Mouse (Mus musculus) heart, embryonic 15.5 days (tissue): Measurements from ENCODE around the gene Atp11a. TPM values are rescaled to one million over a fixed set of nuclear protein-coding genes. Genes with fewer than 3 reads are reported as not detected.

Experiments used
- ATAC-seq: fragments of 200-750 bp; cut with Nextera tagmentation; replicated peaks from 2 replicates; pipeline ENCODE4 v1.8.0; 2017; ENCODE audit warnings: low read depth, moderate TSS enrichment; ENCODE audit not compliant: insufficient number of reproducible peaks, insufficient read depth, low FRiP score
- H3K27ac ChIP-seq: fragments of 300-500 bp; sonication (generic); 2 replicates; pipeline ENCODE4 v1.5.1; 2015; ENCODE audit warnings: mild to moderate bottlenecking, inconsistent platforms
- H3K27me3 ChIP-seq: fragments of 300-500 bp; sonication (generic); 2 replicates; pipeline ENCODE4 v1.6.1; 2015; ENCODE audit warnings: inconsistent platforms
- H3K36me3 ChIP-seq: fragments of 300-500 bp; sonication (generic); 2 replicates; pipeline ENCODE4 v1.6.1; 2015; ENCODE audit warnings: mild to moderate bottlenecking, inconsistent platforms
- H3K4me1 ChIP-seq: fragments of 300-500 bp; sonication (generic); replicated peaks from 2 replicates; pipeline ENCODE4 v1.6.1; 2015; ENCODE audit warnings: inconsistent platforms
- H3K4me2 ChIP-seq: fragments of 300-500 bp; sonication (generic); 2 replicates; pipeline ENCODE4 v1.6.1; 2015; ENCODE audit warnings: inconsistent platforms, mild to moderate bottlenecking, moderate library complexity
- H3K4me3 ChIP-seq: fragments of 300-500 bp; sonication (generic); 2 replicates; pipeline ENCODE4 v1.5.1; 2015; ENCODE audit warnings: mild to moderate bottlenecking, inconsistent platforms
- H3K9ac ChIP-seq: fragments of 300-500 bp; sonication (generic); 2 replicates; pipeline ENCODE4 v1.6.1; 2015; ENCODE audit warnings: mild to moderate bottlenecking, inconsistent platforms
- H3K9me3 ChIP-seq: fragments of 300-500 bp; sonication (generic); replicated peaks from 2 replicates; pipeline ENCODE4 v1.6.1; 2016; ENCODE audit warnings: inconsistent platforms
- WGBS: fragments of 180-500 bp; shearing (Covaris S2); methylation state at CpG from one replicate; pipeline ENCODE4 v1.1.7; 2015; ENCODE audit warnings: mixed read lengths; 5-methylcytosine and 5-hydroxymethylcytosine counted together
- polyA plus RNA-seq: library from polyadenylated mRNA; unstranded; fragments of >200 nt; fragmentation: Nextera tagmentation; extraction: Ambion mirVana; gene quantifications from 2 replicates; pipeline ENCODE4 v1.2.1, GENCODE M21; 2015

The Atp11a gene
- polyA plus RNA-seq, 1 experiment from 2014 or later = 14.1 TPM

DNA sequence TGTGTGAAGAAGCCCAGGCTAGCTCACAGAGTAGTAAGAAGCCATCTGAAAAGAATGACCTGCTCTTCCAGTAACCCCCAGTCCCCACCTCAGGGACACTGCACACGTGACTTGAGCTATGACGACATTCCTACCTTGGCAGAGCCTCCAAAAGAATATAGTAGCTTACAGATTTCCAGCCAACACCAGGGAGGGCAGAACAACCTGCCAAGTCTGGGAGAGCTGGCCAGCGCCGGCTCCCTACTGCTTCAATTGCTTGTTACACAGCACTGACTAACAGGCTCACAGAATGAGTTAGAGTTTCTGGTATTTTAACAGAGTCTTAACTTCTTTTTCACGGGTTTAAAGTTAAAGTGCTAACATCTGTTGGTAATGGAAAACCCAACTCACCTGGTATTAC, 2.7 kb upstream of the Atp11a start:
- H3K4me3 ChIP-seq = no peak overlapping the region
- no peak overlapping the region for H3K9ac ChIP-seq
- no peaks in the 10 kb centered on the region for H3K9me3 ChIP-seq
- no peaks in the 10 kb centered on the region for H3K36me3 ChIP-seq
- no peak for ATAC-seq
- no peaks in the 10 kb centered on the region for H3K27me3 ChIP-seq
- H3K27ac ChIP-seq = no peak overlapping the region
- WGBS = 64% methylated on average over 5 of the region's 5 CpGs
- H3K4me1 ChIP-seq = peaks cover 28% of the 10 kb centered on the region
- H3K4me2 ChIP-seq = no peak overlapping the region

DNA sequence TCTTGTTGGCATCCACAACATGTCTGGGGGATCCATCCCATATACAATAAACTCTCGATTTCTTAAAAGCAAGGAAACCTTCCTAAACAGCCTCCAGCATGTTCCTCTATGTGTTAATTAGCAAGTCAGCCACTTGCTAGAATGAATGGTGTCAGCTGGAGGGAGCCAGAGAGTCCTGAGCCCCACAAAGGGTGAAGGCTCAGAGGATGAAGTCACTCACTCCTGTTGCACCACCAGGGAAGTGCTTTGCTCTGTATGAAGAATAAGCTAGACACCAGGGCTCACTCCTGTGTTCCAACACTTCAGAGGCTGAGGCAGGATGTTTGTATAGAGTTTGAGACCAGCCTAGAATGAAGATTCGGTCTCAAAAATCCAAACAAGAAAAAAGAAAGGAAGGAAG, 1.5 kb upstream of the Atp11a start:
- Histone ChIP-seq H3K9ac (no peak overlapping the region), H3K4me3 (no peak overlapping the region), H3K27me3 (no peaks in the 10 kb centered on the region), H3K36me3 (no peaks in the 10 kb centered on the region), H3K27ac (peak overlapping the region; percentile 86), H3K4me2 (no peak overlapping the region), H3K4me1 (peaks cover 35% of the 10 kb centered on the region), H3K9me3 (no peaks in the 10 kb centered on the region)
- 45% methylated on average over 2 of the region's 2 CpGs for WGBS
- 0 out of 2 replicates have a peak, but pooled peaks have one; percentile 16 for ATAC-seq

DNA sequence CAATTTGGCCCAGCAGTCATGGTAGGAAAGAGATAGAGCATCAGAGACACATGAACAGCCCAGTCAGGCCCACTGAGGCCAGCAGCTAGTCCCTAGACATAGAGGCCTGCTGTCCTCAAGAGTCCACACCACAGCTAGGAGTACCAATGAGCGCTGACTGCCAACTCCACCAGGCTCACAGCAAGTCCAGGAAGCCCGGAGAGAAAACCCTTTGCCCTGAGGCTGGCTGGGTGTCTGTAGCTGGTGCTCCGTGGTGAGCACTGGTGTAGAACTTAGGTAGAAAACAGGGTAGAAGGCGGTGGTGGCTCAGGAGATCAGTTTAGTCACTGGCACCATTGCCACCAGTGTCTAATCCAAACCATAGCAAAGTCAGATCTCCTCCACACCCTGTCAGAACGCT, 988 bp upstream of the Atp11a start:
- H3K27me3 ChIP-seq = no peaks in the 10 kb centered on the region
- H3K9ac ChIP-seq = no peak overlapping the region
- H3K27ac ChIP-seq = peak overlapping the region; percentile 86
- H3K36me3 ChIP-seq = no peaks in the 10 kb centered on the region
- H3K4me3 ChIP-seq = no peak overlapping the region
- no peak overlapping the region for H3K4me2 ChIP-seq
- no peaks in the 10 kb centered on the region for H3K9me3 ChIP-seq
- no peak for ATAC-seq
- peaks cover 35% of the 10 kb centered on the region for H3K4me1 ChIP-seq
- 83% methylated on average over 5 of the region's 5 CpGs for WGBS

DNA sequence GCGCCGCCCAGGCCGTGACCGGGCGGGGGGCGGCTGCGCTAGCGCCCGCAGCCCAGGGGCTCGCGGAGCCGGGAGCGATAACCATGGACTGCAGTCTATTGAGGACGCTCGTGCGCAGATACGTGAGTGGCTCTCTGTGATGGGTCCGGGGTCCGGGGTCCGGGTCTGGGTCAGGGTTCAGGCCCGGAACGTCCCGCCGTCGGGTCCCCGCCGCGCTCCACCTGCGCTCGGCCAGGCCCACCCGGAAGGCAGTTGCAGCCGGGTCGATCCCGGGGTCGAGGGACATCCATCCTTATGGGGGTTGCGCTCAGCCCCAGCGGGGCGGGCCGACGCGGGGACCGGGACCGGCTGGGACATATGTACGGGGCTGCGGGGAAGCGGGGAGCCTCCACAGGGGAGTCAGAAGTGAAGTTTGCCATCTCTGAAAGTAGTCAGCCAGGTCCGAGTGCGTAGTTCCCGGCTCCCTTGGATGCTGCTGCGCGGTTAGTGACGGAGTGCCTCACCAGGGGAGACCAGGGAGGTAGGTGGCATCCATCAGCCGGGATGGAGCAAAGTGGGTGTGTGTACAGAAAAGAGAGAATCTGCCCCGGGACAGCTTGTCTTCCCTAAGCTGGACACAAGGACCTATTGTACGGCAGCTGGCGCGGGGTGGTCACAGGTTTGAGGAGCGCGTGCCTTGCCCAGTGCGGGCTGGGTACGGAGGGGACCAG, 572 bp downstream of the Atp11a start:
- ATAC-seq = peak; percentile 25
- Histone ChIP-seq H3K4me3 (peak overlapping the region; percentile 84), H3K27ac (peak overlapping the region; percentile 86), H3K9me3 (no peaks in the 10 kb centered on the region), H3K36me3 (no peaks in the 10 kb centered on the region), H3K4me1 (peaks cover 42% of the 10 kb centered on the region), H3K9ac (peak overlapping the region; percentile 97), H3K27me3 (no peaks in the 10 kb centered on the region), H3K4me2 (peak overlapping the region; percentile 94)
- WGBS = under 1% methylated on average over 60 of the region's 61 CpGs

DNA sequence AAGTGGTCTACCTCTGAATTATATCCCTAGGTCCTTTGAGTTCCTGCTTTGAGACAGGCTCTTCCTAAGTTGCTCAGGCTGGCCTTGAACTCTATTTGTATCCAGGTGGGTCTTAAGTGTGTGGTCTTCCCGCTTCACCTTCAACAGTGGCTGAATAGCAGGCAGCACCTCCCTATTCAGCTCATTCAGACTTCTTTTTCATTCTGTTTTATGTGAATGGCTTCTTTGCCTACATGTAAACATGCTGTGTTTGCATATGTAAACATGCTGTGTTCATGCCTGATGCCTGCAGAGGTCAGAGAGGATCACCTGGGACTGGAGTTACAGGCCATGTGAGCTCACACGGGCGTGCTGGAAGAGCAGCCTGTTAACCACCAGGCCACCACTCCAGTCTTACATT, 3.1 kb downstream of the Atp11a start:
- H3K4me1 ChIP-seq = peaks cover 63% of the 10 kb centered on the region
- H3K27me3 ChIP-seq = no peaks in the 10 kb centered on the region
- ATAC-seq = no peak
- no peaks in the 10 kb centered on the region for H3K36me3 ChIP-seq
- 88% methylated on average over 3 of the region's 3 CpGs for WGBS
- H3K4me3 ChIP-seq = no peak overlapping the region
- H3K9ac ChIP-seq = no peak overlapping the region
- H3K9me3 ChIP-seq = no peaks in the 10 kb centered on the region
- H3K4me2 ChIP-seq = no peak overlapping the region
- no peak overlapping the region for H3K27ac ChIP-seq

DNA sequence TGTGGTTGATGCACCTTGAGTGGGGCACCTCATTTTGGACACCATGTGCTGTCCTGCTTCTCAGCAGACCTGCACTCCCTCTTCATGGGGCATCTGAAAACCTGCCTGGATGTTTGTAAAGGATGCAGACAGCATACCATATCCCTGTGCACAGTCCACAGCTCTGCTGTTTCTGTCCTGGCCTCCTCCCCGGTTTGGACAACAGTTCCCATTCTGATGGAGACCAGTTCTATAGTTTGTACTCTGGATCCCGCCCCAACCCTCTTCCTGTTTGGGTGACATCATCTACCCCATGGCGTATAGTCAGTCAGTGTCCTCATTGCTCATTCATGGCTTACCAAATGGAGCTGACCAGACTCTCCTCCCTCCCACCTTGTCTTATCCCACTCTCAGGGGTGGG, 5.1 kb downstream of the Atp11a start:
- Histone ChIP-seq H3K4me2 (no peak overlapping the region), H3K4me1 (peaks cover 51% of the 10 kb centered on the region), H3K4me3 (no peak overlapping the region), H3K9me3 (no peaks in the 10 kb centered on the region), H3K9ac (no peak overlapping the region), H3K27me3 (no peaks in the 10 kb centered on the region), H3K36me3 (no peaks in the 10 kb centered on the region), H3K27ac (no peak overlapping the region)
- 62% methylated on average over 3 of the region's 3 CpGs for WGBS
- ATAC-seq = no peak

DNA sequence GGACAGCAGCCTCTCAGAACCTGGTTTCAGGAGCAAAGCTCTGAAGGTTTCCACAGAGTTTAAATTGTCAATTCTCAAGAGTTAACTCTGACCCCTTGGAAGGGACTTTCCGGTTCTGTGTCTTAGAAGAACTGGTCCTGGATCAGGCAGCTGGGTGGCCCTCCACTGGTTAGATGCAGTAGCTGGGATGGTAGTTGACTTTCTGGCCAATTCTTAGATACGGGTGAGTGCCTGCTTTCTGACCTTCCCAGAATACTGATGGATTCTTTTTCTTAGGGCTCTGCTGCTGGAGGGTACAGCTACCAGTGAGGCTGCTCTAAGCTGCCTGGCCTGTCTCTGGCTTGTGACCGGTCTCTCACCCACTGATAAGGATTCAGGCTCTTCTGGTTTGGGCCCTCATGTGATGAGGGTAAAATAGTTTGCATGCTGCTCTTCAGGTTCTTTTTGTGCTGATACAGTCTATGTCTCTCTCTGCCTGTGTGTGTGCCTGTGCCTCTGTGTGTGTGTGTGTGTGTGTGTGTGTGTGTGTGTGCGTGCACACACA, 6.8 kb downstream of the Atp11a start:
- no peaks in the 10 kb centered on the region for H3K36me3 ChIP-seq
- peak overlapping the region; percentile 2; the same call in 1 of the 2 replicates for H3K4me2 ChIP-seq
- no peak overlapping the region for H3K9ac ChIP-seq
- WGBS = 57% methylated on average over 4 of the region's 4 CpGs
- ATAC-seq = peak; percentile 53; the same call in 1 of the 2 replicates
- H3K9me3 ChIP-seq = no peaks in the 10 kb centered on the region
- peak overlapping the region; percentile 58 for H3K27ac ChIP-seq
- H3K4me1 ChIP-seq = peaks cover 40% of the 10 kb centered on the region
- no peak overlapping the region for H3K4me3 ChIP-seq
- no peaks in the 10 kb centered on the region for H3K27me3 ChIP-seq

DNA sequence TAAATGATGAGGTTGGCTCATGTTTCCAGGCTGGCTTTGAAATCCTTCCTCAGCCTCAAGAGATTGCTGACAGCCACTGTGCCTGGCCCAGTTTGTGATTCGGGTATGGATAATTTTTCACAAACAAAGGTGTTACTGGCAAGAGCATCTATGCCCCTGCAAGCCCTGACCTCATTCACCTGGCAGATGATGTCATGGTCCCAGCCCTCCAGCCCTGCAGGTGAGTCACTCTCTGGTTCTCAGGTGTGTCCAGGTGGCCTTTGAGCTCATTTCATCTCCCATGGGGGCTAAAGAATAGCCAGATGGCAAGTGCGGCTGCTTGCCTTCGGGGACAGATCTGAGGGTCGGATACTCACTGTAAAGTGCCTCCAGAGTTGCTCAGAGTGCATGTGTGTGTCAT, 8.2 kb downstream of the Atp11a start:
- Histone ChIP-seq H3K9me3 (no peaks in the 10 kb centered on the region), H3K27me3 (no peaks in the 10 kb centered on the region), H3K9ac (no peak overlapping the region), H3K36me3 (no peaks in the 10 kb centered on the region), H3K4me2 (no peak overlapping the region), H3K4me3 (no peak overlapping the region), H3K27ac (no peak overlapping the region), H3K4me1 (peaks cover 32% of the 10 kb centered on the region)
- no peak for ATAC-seq
- WGBS = 89% methylated on average over 4 of the region's 4 CpGs

DNA sequence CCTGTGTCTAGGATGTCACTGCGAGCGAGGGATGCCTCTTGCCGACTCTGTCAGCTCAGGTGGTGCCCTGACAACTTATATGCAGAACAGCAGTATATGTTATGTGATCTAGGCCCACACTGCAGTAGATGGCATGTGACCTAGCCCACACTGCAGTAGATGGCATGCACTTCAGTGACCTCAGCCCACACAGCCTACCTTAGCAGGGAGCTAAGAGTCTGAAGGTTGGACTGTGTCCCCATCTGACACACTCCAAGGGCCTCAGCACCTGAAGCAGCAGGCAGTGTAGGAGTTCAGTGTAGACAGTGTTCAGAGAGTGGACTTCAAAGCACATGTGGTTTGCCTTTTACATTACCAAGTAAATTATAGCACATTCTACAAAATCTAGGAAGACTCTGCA, 10.4 kb downstream of the Atp11a start:
- Histone ChIP-seq H3K27ac (no peak overlapping the region), H3K4me3 (no peak overlapping the region), H3K27me3 (no peaks in the 10 kb centered on the region), H3K9me3 (no peaks in the 10 kb centered on the region), H3K4me2 (no peak overlapping the region), H3K36me3 (no peaks in the 10 kb centered on the region), H3K4me1 (peaks cover 37% of the 10 kb centered on the region), H3K9ac (no peak overlapping the region)
- no peak for ATAC-seq
- WGBS = 85% methylated on average over 3 of the region's 3 CpGs

DNA sequence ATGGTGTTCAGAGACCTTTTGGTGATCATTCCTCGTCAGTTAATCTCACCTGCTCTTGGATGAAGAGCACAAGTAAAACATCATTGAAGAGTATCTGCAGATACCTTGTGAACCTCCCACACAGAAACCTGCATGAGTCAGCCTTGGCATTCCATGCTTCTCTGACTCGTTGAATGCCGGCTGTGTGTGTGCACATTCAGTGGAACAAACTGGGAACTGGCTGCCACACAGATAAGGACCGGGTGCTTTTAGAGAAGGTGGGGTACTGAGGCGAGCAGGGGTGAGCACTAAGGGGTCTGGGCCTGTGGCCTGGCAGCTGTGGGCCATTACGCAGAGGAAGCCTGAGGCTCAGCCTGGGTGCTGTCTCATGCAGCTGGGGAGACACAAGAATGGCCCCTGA, 11.9 kb downstream of the Atp11a start:
- Histone ChIP-seq H3K36me3 (no peaks in the 10 kb centered on the region), H3K4me2 (no peak overlapping the region), H3K4me1 (peaks cover 30% of the 10 kb centered on the region), H3K9me3 (no peaks in the 10 kb centered on the region), H3K9ac (no peak overlapping the region), H3K27ac (0 out of 2 replicates have a peak overlapping the region, but pooled peaks have one; percentile 8), H3K4me3 (no peak overlapping the region), H3K27me3 (no peaks in the 10 kb centered on the region)
- ATAC-seq = no peak
- WGBS = 38% methylated on average over 6 of the region's 6 CpGs

DNA sequence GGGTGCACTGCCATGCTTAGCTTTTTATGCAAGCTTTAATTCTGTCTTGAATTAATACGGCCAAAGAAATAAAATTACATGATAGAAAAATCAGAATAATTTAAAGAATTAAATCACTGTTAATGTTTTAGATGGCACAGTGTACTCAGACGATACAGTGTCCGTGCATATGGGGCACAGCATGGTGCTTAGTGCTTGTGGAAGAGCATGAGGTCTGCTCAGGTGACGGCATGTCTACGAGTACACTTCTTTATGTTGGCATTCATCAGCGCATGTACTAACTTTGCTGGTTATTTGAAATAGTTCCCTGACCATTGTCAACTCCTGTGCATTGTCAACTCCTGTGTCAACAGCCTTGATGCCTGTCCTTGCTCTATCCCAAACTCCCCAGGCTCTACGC, 12.5 kb downstream of the Atp11a start:
- H3K4me2 ChIP-seq = no peak overlapping the region
- H3K27ac ChIP-seq = no peak overlapping the region
- H3K27me3 ChIP-seq = no peaks in the 10 kb centered on the region
- no peak overlapping the region for H3K4me3 ChIP-seq
- ATAC-seq = no peak
- no peak overlapping the region for H3K9ac ChIP-seq
- peaks cover 30% of the 10 kb centered on the region for H3K4me1 ChIP-seq
- WGBS = 82% methylated on average over 7 of the region's 7 CpGs
- no peaks in the 10 kb centered on the region for H3K9me3 ChIP-seq
- no peaks in the 10 kb centered on the region for H3K36me3 ChIP-seq

DNA sequence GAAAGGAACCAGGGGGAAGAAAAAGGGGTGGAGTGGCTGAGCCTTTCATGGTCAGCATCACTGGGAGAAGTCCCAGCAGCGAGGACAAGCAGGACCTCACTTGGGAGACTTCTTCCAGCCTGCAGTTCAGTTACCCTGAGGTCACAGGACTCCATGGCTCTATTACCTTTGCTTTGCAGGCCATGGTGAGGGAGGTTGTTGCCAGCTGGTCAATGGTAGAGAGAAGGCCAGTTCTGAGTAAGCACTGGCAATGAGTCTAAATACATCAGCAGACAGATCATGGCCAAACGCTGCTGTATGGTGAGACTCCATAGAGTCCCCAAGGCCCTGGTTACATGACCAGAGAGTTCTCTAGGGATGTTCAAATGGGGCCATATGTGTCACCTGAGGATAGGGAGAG, 15.5 kb downstream of the Atp11a start:
- Histone ChIP-seq H3K4me2 (no peak overlapping the region), H3K4me1 (peaks cover 57% of the 10 kb centered on the region)
- WGBS = 88% methylated on average over 2 of the region's 2 CpGs

More for the DNA sequence above, 15.5 kb downstream of the Atp11a start:
- Histone ChIP-seq H3K27me3 (no peaks in the 10 kb centered on the region), H3K4me3 (no peak overlapping the region), H3K9me3 (no peaks in the 10 kb centered on the region), H3K27ac (no peak overlapping the region), H3K9ac (no peak overlapping the region), H3K36me3 (no peaks in the 10 kb centered on the region)
- no peak for ATAC-seq
